Mouse (Mus musculus) limb, embryonic 11.5 days (tissue): ENCODE results near the gene Ppp3ca. TPM values are rescaled to one million over a fixed set of nuclear protein-coding genes. Genes with fewer than 3 reads are reported as not detected.
A peak's percentile ranks its signal among the peaks of the same experiment; 100 is the strongest.

Experiments
- ATAC-seq: fragments of 200-750 bp; cut with Nextera tagmentation; 2 replicates; pipeline ENCODE4 v1.8.0; 2017; ENCODE audit warnings: low read depth; ENCODE audit not compliant: insufficient number of reproducible peaks, low FRiP score, low TSS enrichment
- DNase-seq: peaks from one replicate; pipeline ENCODE4 v3.0.0-alpha.2; 2015; ENCODE audit warnings: low spot score
- H3K27ac ChIP-seq: fragments of 300-500 bp; sonication (generic); replicated peaks from 2 replicates; pipeline ENCODE4 v1.5.1; 2014; ENCODE audit warnings: low read depth, mild to moderate bottlenecking, low read length
- H3K27me3 ChIP-seq: fragments of 300-500 bp; sonication (generic); 2 replicates; pipeline ENCODE4 v1.6.1; 2014; ENCODE audit warnings: mild to moderate bottlenecking, low read length, mixed read lengths; ENCODE audit not compliant: control insufficient read depth, insufficient read depth
- H3K36me3 ChIP-seq: fragments of 300-500 bp; sonication (generic); 2 replicates; pipeline ENCODE4 v1.6.1; 2014; ENCODE audit warnings: mild to moderate bottlenecking, low read length, moderate library complexity, mixed read lengths; ENCODE audit not compliant: control insufficient read depth, insufficient read depth
- H3K4me1 ChIP-seq: fragments of 300-500 bp; sonication (generic); 2 replicates; pipeline ENCODE4 v1.6.1; 2014; ENCODE audit warnings: low read length, mixed read lengths; ENCODE audit not compliant: control insufficient read depth, insufficient read depth
- H3K4me2 ChIP-seq: fragments of 300-500 bp; sonication (generic); 2 replicates; pipeline ENCODE4 v1.6.1; 2014; ENCODE audit warnings: low read depth, mild to moderate bottlenecking, moderate library complexity; ENCODE audit not compliant: severe bottlenecking
- H3K4me3 ChIP-seq: fragments of 300-500 bp; sonication (generic); 2 replicates; pipeline ENCODE4 v1.5.1; 2014; ENCODE audit warnings: low read depth, low read length
- H3K9ac ChIP-seq: fragments of 300-500 bp; sonication (generic); 2 replicates; pipeline ENCODE4 v1.6.1; 2014; ENCODE audit warnings: mild to moderate bottlenecking, low read length
- H3K9me3 ChIP-seq: fragments of 300-500 bp; sonication (generic); 2 replicates; pipeline ENCODE4 v1.6.1; 2016; ENCODE audit warnings: low read length; ENCODE audit not compliant: control insufficient read depth
- WGBS: fragments of 180-500 bp; shearing (Covaris S2); extraction: QIAGEN DNeasy Blood & Tissue Kit; methylation state at CpG from one replicate; pipeline ENCODE4 v1.1.7; 2014; 5-methylcytosine and 5-hydroxymethylcytosine counted together
- polyA plus RNA-seq: library from polyadenylated mRNA; unstranded; fragments of >200 nt; fragmentation: Nextera tagmentation; extraction: Ambion mirVana; gene quantifications from 2 replicates; pipeline ENCODE4 v1.2.1, GENCODE M21; 2014

The Ppp3ca gene
- polyA plus RNA-seq, 1 experiment from 2014 or later, result 72.7 TPM

DNA sequence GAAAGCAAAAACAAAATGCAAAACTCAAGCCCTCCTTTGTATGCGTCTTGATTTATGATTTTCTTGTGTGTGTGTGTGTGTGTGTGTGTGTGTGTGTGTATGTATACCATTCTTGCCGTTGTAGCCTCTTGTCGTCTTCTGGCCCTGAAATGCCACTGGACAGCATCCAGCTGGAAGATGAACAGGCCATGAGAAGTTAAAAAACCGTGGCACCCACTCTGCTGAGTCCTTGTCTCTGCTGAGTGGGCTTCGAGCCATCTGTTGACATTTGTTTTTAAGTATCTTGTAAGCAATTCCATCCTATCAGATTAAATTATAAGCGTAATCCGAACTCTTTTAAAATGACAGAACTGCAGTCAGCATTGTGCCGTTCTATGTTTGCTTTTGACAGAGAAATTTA, 8.5 kb downstream of the Ppp3ca start:
- Histone ChIP-seq H3K27me3 (no peaks in the 10 kb centered on the region), H3K4me1 (peaks cover 10% of the 10 kb centered on the region), H3K9ac (no peak overlapping the region), H3K4me2 (no peak overlapping the region), H3K36me3 (no peaks in the 10 kb centered on the region), H3K27ac (no peak overlapping the region), H3K4me3 (no peak overlapping the region), H3K9me3 (no peaks in the 10 kb centered on the region)
- WGBS, result 83% methylated on average over 8 of the region's 8 CpGs
- ATAC-seq (no peak), DNase-seq (peak; percentile 13)

DNA sequence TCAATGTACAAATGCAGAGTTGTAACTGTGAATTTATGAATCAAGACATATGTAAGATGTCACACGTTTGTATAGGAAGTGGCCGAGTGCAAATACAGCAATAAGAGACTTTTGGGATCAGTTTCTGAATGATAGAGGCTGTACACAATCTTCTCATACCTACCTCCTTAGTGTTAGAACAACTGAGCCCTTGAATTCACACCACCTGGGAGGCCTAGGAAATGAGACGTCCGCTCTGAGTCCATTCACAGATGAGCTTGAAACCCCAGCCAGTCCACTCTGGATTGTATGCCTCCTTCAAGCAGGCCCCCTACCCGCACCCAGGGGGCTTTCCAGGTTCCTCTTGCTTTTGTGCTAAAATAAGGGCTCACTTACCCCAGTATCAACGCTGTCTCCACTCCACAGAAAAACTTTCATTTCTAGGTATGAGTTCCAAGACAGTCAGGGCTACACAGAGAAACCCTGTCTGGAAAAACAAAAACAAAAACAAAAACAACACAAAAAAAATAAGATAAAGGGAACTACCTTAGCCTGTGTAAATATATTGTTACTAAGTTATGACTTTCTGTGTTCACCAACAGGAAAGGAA, 10.1 kb downstream of the Ppp3ca start:
- no peak for ATAC-seq

DNA sequence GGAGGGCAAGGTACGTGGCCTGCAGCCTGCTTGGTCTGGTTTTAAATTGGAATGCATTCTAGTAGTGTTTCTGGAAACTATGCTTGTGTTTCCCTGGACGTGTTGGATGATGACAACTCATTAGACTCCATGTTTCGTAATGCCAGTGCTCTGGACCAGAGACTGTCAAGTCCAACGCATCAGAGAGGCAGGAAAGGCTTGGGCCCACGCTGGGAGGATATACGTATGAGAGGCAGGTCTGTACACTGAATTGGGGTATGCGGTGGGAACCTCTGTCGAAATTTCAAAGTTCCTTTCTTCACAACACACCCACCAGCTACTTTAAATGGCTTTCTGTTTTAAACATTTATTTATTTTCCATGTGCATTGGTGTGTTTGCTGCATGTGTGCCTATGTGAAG, 12.3 kb downstream of the Ppp3ca start:
- H3K36me3 ChIP-seq, result no peaks in the 10 kb centered on the region
- H3K27ac ChIP-seq, result no peak overlapping the region
- DNase-seq (no peak), ATAC-seq (no peak)
- H3K4me1 ChIP-seq, result peaks cover 8% of the 10 kb centered on the region
- H3K9me3 ChIP-seq, result no peaks in the 10 kb centered on the region
- H3K4me3 ChIP-seq, result no peak overlapping the region
- no peaks in the 10 kb centered on the region for H3K27me3 ChIP-seq
- no peak overlapping the region for H3K9ac ChIP-seq
- 90% methylated on average over 8 of the region's 8 CpGs for WGBS
- no peak overlapping the region for H3K4me2 ChIP-seq

More for the DNA sequence above, 10.1 kb downstream of the Ppp3ca start:
- DNase-seq, result peak; percentile 20
- Histone ChIP-seq H3K27me3 (no peaks in the 10 kb centered on the region), H3K9ac (no peak overlapping the region), H3K4me1 (peaks cover 8% of the 10 kb centered on the region), H3K27ac (no peak overlapping the region), H3K36me3 (no peaks in the 10 kb centered on the region), H3K4me2 (no peak overlapping the region), H3K4me3 (no peak overlapping the region), H3K9me3 (no peaks in the 10 kb centered on the region)
- 73% methylated on average over 6 of the region's 6 CpGs for WGBS

DNA sequence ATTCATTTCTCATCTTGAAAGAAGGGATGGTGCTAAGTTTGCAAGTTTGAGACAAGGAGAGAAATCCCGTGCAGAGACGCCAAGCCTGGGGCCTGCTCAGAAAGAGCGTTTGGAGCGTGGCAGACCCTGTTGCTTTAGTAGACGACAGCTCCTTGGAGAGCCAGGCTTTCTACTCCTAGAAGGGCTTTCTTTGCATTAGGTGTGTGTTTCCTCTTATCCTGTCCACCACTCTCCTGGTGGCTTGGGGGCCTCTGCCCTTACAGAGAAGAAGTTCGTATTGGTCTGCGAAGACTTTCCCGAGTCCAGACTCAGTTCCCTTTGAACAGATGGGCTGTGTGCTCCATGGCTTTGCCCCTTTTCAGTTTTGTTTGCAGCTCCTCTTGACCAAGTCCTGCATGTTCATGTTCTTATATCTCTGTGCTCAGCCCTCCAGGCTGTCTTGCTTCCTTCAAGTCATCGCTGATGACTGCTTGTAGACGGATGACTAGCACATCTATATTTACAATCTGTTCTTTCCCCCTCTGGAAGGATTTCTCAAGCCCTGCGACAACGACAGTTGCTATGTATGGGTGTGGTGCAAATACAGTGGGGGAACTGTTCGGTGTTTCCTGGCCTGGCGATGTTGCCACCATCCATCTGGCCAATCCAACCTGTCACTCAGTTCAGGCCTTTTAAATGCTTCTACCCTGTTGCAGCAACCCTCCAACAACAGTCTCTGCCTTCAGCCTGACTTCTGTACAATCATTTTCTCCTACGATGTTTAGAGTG, 14.5 kb downstream of the Ppp3ca start:
- no peak overlapping the region for H3K4me2 ChIP-seq
- H3K36me3 ChIP-seq, result no peaks in the 10 kb centered on the region
- ATAC-seq (no peak), DNase-seq (peak; percentile 18)
- no peaks in the 10 kb centered on the region for H3K27me3 ChIP-seq
- no peaks in the 10 kb centered on the region for H3K9me3 ChIP-seq
- no peak overlapping the region for H3K27ac ChIP-seq
- H3K9ac ChIP-seq, result no peak overlapping the region
- no peak overlapping the region for H3K4me3 ChIP-seq
- 89% methylated on average over 15 of the region's 15 CpGs for WGBS
- H3K4me1 ChIP-seq, result peaks cover 11% of the 10 kb centered on the region

DNA sequence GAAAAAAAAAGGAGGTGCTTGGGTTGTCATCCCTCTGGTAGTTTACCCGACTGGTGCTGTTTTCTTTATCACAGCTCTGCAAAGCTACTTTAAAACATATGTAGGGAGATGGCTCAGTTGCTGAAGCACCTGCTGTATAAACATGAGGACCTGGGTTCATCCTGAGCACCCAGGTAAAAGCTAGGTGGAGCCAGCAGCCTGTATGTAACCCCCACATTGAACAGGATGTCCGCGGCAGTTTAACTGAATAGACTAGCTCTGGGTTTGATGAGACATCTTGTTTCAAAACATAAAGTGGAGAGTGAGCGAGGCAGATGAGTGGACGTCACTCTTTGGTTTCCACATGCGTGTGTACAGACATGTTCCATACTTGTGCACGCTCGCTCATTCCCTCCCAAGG, 16.5 kb downstream of the Ppp3ca start:
- Histone ChIP-seq H3K27me3 (no peaks in the 10 kb centered on the region), H3K4me3 (no peak overlapping the region), H3K27ac (no peak overlapping the region), H3K36me3 (no peaks in the 10 kb centered on the region), H3K4me2 (no peak overlapping the region), H3K9ac (no peak overlapping the region), H3K4me1 (peaks cover 4% of the 10 kb centered on the region; the same call in 1 of the 2 replicates), H3K9me3 (no peaks in the 10 kb centered on the region)
- WGBS, result 92% methylated on average over 8 of the region's 8 CpGs
- ATAC-seq (no peak), DNase-seq (peak; percentile 16)

DNA sequence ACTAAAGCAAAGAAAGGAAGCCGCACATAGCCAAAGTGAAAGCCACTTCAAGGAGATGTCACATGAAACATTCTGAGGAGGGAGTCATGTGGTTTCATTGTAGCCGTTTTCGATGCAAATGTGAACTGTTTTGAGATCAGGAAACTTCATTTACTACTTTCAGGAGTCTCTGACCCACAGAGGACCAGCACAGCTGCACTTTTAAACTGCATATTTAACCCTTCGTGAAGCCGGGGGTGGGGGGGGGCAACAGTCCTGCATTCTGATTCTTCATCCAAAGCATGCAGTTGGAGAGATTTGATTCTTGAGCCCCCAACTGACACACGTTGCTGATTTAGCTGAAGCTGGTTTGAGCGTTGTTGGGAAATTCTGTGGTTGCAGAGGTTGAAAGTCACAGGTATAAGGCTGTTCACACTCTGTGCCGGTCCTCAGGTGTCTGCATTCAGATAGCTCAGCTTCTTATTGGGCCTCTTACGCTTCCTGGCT, 18.2 kb downstream of the Ppp3ca start:
- Histone ChIP-seq H3K27ac (no peak overlapping the region), H3K36me3 (no peaks in the 10 kb centered on the region), H3K4me2 (no peak overlapping the region), H3K4me1 (peaks cover 3% of the 10 kb centered on the region; the same call in 1 of the 2 replicates), H3K27me3 (no peaks in the 10 kb centered on the region), H3K4me3 (no peak overlapping the region), H3K9me3 (no peaks in the 10 kb centered on the region), H3K9ac (no peak overlapping the region)
- ATAC-seq, result no peak
- 68% methylated on average over 9 of the region's 9 CpGs for WGBS
- DNase-seq, result peak; percentile 19

DNA sequence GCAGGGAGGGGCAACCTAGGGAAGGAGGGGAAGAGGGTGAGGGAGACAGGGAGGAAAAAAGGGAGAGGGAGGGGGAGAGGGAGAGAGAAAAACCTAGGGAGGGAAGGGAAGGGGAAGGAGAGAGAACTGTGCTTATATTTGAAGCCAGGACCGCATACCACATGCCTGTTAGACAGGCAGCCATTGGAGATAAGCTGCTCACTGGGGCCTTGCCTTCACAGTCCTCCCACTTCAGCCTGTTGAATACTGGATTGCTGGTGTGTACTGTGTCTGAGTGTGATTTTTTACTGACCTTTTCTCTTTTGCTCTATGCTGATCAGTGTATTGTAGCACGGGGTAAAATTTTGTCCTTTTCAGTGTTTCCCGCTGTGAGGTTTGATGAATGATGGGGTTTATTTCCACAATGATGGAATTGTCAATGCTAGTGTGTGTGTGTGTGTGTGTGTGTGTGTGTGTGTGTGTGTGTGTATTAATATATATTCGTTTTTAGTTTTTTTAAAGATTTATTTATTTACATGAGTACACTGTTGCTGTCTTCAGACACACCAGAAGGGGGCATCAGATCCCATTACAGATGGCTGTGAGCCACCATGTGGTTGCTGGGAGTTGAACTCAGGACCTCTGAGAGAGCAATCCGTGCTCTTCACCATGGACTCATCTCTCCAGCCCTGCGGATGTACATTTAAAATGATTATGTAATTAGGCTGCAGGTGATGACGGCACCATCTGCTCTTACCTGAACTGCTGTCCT, 20.0 kb downstream of the Ppp3ca start:
- Histone ChIP-seq H3K36me3 (no peaks in the 10 kb centered on the region), H3K27me3 (no peaks in the 10 kb centered on the region), H3K9me3 (no peaks in the 10 kb centered on the region), H3K4me2 (no peak overlapping the region), H3K9ac (no peak overlapping the region), H3K27ac (no peak overlapping the region), H3K4me1 (peaks cover 3% of the 10 kb centered on the region; the same call in 1 of the 2 replicates), H3K4me3 (no peak overlapping the region)
- 92% methylated on average over 7 of the region's 7 CpGs for WGBS
- ATAC-seq (no peak), DNase-seq (peak; percentile 14)

DNA sequence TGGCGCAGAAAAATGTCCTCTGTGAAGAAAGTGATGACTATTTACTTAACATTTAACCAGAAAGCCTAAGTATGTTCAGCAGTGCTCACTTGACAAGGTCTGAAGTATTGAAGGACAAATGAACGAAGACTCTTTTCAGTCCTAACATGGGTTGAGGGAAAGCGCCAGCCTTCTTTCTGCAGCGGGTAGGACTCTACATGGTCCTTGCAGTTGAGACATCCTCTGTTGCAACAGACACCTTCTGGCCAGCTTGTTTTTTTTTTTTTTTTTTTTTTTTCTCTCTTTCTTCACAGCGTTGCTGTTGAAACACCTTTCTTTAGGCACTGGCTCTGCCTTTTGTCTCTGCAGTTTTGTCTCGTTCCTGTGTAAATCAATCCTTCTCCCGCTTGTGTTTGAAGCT, 22.1 kb downstream of the Ppp3ca start:
- DNase-seq (no peak), ATAC-seq (no peak)
- WGBS, result 73% methylated on average over 7 of the region's 7 CpGs
- no peaks in the 10 kb centered on the region for H3K27me3 ChIP-seq
- H3K9ac ChIP-seq, result no peak overlapping the region
- H3K4me1 ChIP-seq, result peaks cover 3% of the 10 kb centered on the region; the same call in 1 of the 2 replicates
- no peak overlapping the region for H3K27ac ChIP-seq
- no peaks in the 10 kb centered on the region for H3K9me3 ChIP-seq
- H3K36me3 ChIP-seq, result no peaks in the 10 kb centered on the region
- no peak overlapping the region for H3K4me3 ChIP-seq
- H3K4me2 ChIP-seq, result no peak overlapping the region
